Mouse (Mus musculus) natural killer cell, adult 2 months (primary cell): ENCODE data around the gene Lifr.

Experiments used
- DNase-seq, 2 experiments: peaks; one replicate each; pipeline ENCODE4 v3.0.0; 2022; ENCODE audit warnings: low spot score in 2 of 2

Lifr gene

GRCm38 (mm10) chr15:7201421-7202380 is 111.3 kb downstream of the Lifr start:
- DNase-seq, result no peak

GRCm38 (mm10) chr15:7202981-7203380 is 112.6 kb downstream of the Lifr start:
- no peak for DNase-seq

DNA sequence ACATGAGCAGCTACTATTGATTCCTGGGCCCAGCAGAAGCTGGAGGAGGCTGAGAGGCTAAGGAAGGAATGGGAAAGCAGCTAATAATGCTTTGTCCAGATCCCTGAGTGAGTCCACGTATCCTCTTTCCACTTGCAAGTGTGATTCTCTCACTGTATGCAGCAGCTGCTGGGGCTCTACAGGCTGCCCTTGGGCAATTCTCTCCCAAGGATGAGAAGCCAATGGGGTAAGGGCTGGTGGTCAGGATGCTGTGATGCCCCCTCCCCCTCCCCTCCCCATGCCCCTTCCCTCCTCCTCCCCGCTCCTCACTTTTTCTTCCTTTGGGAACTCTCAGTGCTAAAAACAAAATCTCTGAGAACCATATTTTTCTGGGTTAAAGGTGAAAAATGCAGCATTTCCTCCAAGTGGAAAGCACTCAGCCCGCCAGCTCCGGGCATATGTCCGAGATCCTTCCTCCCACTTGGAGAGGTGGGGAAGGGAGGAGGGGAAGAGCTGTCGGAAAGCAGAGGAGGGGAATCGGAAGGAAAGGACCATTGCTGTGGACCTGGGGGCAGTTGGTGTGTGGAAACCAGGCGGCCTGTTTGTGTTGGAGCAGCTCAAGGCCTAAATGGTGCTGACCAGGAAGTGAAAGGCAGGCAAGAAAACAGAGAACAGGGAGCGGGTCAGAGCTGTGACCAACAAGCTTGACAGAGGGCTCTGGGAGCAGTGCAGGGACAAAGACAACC is 113.4 kb downstream of the Lifr start:
- DNase-seq, result no peak

DNA sequence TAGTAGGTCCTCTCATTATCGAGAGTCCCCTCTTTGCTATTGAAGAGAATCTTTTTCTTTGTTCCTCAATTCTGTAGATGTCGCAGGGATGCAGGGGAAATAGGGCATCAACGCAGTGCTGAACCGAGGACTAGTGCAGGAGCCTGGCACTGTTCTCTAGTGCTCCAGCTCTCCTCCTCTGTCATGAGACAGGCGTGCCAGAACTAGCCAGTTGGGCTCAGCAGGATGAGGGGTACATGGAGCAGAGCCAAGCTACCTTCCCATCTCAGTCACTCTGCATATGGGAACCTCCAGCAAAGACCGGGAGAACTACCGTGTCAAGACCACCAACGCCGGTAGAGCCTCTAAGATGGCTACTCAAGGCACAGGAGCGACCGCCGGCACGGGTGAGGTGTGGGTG is 114.5 kb downstream of the Lifr start:
- no peak for DNase-seq

- no peak for DNase-seq
These were observed 115.7 kb downstream of the Lifr start for GRCm38 (mm10) chr15:7206110-7206509.

DNA sequence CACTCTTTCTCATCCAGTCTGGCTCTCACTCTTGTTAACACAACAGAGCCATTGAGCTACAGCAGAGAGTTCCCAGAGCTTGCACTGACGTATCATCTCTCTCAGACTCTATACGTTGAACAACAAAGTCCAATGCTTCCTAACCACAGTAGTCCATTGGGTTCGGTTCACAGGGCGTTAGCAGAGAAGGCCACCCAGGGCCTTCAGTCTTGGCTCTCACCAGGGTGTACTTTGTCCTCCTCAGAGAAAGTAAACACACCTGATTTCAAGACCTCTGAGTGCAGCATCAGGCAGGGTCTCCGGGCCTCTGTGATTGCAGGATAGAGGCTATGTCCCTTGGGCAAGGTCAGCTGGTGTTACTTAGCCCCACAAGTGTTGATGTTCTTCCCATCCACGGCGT is 116.9 kb downstream of the Lifr start:
- DNase-seq, result no peak

DNA sequence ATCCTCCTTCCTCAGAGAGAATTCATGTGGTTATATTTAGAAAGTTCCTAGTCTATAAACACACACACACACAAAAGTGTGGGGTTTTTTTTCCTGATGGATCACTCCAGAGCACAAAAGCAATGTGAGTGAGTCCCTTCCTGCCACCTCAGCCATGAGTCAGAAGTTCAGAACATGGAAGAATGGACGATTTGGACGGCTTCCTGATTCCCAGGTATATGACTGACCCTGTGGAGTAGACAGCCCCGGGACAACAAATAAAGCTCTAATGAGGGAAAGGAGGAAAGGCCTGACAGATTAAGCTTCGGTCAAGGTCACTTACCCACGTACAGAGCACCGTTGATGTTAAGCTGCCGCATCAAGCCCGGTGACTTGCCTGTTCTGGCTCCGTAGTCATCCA is 117.8 kb downstream of the Lifr start:
- no peak for DNase-seq

DNA sequence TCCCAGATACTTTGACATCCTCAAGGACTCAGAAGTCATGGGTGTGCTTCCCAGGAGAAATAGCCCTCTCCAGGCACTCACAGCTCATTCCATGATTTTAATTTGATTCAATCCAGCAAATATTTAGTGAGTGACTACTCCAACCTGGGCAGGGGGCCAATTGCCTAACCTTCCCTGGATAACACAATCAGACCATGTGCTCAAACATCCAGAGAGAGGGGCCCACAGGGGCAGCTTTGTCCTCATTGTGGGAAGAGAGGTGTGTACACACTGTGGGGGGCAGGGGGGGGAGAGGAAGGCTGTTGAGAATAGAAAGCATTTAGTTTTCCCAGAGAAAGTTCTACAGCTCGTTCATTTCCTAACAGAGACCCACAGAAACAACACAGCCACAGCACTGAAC is 123.3 kb downstream of the Lifr start:
- DNase-seq, result no peak

GRCm38 (mm10) chr15:7215845-7216244 is 125.4 kb downstream of the Lifr start:
- DNase-seq, result no peak

DNA sequence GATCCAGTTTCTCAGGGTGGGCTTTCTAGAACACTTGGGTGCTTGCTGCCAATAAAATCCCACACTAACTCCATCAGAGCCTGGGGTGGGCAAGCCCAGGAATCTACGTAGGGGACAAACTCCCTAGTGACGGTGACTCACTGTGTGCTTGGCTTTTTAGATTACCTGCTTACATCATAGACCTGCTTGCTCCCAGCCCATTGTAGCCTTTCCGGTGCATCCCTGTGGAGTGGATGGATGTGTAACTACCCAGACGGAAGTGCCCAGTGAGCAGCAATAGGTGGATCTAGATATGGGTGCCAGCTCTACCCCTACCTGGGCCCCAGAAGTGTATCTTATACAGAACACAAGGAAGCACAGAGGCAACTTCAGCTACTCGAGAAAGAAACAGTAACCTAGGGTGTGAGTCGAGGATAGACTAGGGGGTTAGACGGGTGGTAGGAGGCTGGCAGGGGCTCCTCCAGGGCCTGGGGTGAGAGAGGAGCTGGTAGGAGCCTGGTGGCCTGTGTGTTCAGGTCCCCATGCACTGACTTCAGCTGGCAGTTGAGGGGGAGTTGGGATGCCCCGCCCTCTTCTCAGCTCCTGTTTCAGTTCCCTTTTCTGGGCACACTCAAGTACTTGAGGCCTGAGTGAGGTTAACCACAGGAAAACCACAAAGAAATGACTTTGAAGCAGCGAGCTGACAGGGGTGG is 126.3 kb downstream of the Lifr start:
- DNase-seq, result peak; percentile 14 to 79

DNA sequence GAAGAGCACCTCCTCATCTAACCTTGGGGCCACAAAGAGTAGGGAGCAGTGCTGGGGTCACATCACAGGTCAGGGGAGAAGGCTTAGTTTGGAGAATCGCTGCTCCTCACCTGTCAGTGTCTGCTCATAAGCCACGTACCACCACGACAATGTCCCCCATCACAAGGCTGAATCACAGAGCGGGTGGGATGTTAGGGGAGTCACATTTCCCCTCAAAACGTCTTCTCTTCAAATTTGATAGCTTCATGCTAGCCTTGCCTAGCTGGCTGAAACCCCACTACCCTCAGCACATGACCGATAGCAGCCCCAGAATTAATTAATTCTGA is 126.8 kb downstream of the Lifr start:
- no peak for DNase-seq

DNA sequence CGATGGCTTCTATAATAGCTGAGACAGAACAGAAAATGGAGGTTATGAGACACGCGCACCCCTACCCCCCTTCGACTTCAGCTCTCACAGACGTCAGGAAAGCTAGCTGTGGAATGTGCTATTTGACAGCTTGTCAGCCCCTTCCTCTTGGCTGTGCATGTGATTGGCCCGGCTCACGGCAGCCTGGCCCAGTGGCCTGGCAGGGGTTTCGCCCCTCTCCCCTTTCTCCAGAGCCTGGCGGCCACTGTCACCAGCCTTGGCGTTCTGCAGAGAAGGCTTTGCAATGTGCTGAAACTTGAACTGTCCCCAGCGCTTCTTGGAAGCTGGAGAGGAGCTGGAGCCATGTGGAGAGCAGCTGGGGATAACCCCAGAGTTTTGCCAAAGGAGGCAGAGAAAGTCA is 132.4 kb downstream of the Lifr start:
- no peak for DNase-seq

DNA sequence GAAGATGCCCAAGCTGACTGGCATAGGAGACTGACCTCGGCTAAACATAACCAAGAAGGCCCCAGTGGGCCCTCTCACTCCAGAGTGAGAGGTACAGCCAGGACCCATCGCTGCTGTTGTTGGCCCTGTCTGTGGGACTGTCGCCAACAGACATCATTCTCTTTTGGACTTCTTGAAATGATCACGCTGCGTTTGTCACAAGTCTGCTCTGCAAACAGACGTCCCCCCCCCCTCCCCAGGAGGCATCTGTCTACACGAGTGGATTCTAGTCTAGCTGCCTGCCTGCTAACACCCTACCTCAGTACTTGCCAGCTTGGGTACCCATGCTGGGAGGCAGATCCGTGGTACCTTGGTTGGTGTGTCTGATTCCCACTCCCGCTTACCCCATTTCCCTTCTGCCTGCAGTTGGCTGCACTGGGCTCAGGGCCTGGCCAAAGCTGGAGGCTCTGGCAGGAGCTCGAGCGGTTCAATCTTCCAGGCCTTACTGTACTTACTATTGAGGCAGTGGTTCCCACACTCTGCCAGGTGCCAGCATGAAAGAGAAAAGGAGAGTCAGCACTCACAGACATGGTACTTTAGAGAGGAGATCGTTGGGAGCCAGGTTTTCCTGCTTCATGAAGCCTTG is 133.8 kb downstream of the Lifr start:
- DNase-seq, result no peak

DNA sequence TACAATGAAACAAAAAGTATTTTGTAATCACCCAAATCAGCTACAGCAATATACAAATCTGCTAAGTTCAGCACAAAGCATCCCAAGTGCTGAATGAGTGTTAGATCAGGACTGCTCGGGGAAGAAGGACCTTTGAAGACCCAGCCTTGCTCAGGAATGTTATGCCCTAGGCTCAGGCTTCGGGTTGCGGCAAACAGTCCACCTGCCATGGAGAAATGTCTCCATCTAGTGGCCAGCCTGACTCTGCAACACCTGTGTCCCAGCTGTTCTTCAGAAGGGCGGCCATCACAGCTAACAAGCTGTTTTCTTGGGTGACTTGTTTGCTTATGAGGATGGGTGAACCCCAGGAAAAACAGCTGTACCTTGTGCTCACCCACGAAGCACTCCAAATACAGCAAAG is 135.8 kb downstream of the Lifr start:
- peak; percentile 6 to 67 for DNase-seq

GRCm38 (mm10) chr15:7233393-7234090 is 143.1 kb downstream of the Lifr start:
- no peak for DNase-seq

GRCm38 (mm10) chr15:7239904-7240303 is 149.5 kb downstream of the Lifr start:
- DNase-seq, result no peak

DNA sequence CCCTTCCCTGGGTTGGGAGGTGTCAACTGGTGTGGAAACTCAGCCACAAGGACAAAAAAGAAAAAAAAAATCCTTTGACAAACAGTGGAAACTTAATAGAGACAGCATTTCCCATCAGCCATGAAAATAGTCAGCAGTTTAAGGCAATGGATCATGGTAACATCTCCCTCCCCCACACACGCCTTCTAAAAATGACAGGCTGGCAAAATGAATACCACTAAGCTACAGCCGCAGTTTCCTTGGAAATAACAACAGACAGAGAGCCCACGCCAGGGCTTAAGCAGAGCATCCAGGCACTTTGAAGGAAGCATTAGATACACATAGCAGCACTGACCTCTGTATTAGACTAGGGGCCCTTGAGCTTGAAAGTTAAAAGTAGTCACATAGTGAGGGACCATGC is 150.5 kb downstream of the Lifr start:
- DNase-seq, result no peak

DNA sequence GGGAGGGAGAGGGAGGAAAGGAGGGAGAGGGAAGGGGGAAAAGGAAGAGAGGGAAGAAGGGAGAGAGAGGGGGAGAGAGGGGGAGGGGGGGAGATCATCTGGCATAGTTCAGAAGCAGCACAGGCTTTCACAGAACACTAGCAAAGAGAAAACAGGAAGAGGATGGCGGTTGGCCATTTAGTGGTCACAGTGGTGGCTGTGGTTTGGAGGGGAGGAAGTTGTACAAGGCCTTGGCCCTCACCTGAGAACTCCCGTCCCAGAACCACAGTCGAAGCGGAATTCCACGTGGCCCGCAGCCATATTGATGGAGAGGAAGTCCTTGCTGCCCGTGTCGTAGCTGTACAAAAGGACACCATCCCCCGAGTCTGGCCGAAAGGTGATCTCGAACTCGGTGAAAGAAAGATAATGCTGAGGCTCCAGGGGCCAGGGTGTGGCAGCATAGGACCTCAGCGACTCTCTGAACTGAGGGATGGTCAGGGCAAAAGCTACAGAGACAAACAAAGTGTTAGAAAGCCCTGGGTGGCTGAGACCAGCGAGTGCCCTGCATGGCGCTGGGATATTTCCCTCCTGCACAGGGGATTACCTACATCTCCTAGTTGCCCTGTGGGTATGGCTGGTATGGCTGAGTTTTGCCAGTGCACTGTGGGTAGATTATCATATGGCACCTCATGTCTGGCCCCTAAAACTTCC is 151.9 kb downstream of the Lifr start:
- DNase-seq, result peak in 1 of 2 experiments; percentile 18
